Mouse (Mus musculus): ENCODE data around the gene Foxf1. TPM values are rescaled to one million over a fixed set of nuclear protein-coding genes. Genes with fewer than 3 reads are reported as not detected.

Foxf1 gene
- total RNA-seq, 2 experiments from 2014 or later: 0.40 to 1.8 TPM

- DNase-seq: no peak
These were observed 45.2 kb downstream of the Foxf1 start for GRCm38 (mm10) chr8:121129265-121129940.

- no peak for DNase-seq
These were observed 46.3 kb downstream of the Foxf1 start for GRCm38 (mm10) chr8:121130522-121130921.

GRCm38 (mm10) chr8:121132961-121133513 is 48.9 kb downstream of the Foxf1 start:
- no peak for DNase-seq

DNA sequence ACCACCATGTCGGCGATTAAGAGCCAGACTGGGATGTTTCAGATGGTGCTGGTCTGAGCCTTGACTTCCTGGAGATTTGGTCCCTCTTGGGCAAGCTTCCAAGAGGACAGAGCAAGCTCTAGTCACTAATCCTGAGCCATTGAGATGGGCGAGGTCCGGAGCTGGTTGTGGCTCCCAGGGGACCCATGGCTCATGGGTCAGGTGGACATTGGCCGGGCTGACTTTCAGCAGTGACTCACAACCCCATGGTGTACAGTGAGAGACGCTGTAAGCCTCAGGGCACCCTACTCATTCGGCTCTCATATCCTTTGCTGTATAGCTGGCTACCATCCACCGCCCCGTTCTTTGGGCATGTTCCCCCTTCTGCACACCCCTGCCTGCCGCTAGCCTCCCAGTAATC is 49.9 kb downstream of the Foxf1 start:
- DNase-seq: no peak

- no peak for DNase-seq
These were observed 50.3 kb downstream of the Foxf1 start for GRCm38 (mm10) chr8:121134512-121134911.

DNA sequence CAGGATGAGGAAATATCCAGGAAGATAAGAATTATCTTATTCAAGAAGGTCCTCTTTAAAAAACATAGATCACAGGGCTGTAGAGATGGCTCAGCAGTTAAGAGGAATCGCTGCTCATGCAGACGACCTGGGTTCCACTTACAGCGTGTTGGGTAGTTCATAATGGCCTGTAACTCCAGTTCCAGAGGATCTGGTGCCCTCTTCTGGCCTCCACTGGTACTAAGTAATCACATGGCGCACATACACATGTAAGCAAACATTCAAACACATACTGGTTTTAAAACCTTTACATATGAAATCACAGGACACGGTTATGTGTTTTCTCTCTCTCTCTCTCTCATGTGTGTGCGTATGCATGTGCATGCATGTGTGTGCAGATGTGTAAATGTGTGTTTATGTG is 52.7 kb downstream of the Foxf1 start:
- DNase-seq: no peak

Small RNA genes within 50 kb of the gene (microRNA-seq; reads per million reads assigned to microRNA genes)
- not detected for gene Gm27530

Other genes with a start within 250 kb of the Foxf1 start
- gene Mthfsd, start 24.0 kb downstream of the Foxf1 start, total RNA-seq (2021): 10 to 100 TPM; 29.5 to 30.6 TPM
- gene Foxc2, start 31.8 kb downstream of the Foxf1 start, total RNA-seq (2021): 1 to 10 TPM; 4.9 to 8.3 TPM
- gene Foxl1, start 43.6 kb downstream of the Foxf1 start, total RNA-seq (2021): under 1 TPM; 0.16 to 0.40 TPM

All from adrenal gland, postnatal 36 days (tissue).